Mouse (Mus musculus) neutrophil, adult 5-6 weeks (primary cell): ENCODE data around the gene Zc3h18. TPM values are rescaled to one million over a fixed set of nuclear protein-coding genes. Genes with fewer than 3 reads are reported as not detected.
A peak's percentile ranks its signal among the peaks of the same experiment; 100 is the strongest.

Experiments
- ATAC-seq: fragments of 151-379, 151-347 bp; 2 replicates; pipeline ENCODE4 v1.8.0; 2017; ENCODE audit warnings: mild to moderate bottlenecking, moderate TSS enrichment; ENCODE audit not compliant: insufficient number of reproducible peaks, poor library complexity, low FRiP score, severe bottlenecking; ENCODE audit errors: extremely low read depth
- total RNA-seq: library from RNA; stranded (forward); fragments of 200-1000 nt; gene quantifications from 2 replicates; pipeline ENCODE4 v1.2.3, GENCODE M21; 2017

Gene Zc3h18
- total RNA-seq, 1 experiment from 2014 or later: 75.5 TPM

DNA sequence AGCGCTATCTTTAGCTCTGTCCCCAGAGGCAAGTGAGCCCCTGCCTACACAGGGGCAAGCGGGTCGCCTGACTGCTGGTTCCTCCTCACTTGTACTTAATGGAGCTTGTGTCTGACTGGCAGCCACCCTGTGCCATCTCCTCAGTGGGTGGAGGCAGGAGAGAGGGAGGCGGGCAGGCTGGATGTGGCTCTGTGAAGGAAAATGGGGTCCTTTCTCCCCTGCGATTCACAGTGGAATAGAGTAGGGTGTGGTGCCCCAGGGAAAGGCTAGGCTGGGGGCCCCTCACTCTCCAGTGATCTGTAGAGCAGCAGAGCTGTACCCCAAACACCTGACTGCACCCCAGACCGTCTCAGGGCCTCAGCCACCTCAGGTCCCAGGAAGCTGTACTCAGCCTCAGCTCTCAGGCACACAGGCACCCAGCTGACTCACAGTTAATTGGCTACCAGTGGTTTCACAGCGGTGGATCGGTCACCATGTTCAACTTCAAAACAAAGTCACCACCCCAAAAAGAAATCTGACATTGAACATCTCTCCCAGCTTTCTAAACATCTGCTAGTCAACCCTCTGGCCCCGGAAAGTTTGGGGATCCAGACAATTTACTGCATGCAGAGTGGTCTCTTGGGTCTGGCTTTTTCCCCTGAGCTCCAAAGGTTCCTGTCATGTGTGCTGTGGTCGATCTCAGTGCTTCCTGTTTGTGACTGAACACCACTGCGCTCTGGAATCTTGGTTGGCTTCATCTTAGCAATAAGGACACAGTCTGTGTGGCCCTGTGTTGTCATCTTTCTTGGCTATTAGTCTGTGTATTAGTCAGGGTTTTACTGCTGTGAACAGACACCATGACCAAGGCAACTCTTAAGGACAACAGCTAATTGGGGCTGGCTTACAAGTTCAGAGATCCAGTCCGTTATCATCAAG is 31.0 kb upstream of the Zc3h18 start:
- ATAC-seq: no peak

DNA sequence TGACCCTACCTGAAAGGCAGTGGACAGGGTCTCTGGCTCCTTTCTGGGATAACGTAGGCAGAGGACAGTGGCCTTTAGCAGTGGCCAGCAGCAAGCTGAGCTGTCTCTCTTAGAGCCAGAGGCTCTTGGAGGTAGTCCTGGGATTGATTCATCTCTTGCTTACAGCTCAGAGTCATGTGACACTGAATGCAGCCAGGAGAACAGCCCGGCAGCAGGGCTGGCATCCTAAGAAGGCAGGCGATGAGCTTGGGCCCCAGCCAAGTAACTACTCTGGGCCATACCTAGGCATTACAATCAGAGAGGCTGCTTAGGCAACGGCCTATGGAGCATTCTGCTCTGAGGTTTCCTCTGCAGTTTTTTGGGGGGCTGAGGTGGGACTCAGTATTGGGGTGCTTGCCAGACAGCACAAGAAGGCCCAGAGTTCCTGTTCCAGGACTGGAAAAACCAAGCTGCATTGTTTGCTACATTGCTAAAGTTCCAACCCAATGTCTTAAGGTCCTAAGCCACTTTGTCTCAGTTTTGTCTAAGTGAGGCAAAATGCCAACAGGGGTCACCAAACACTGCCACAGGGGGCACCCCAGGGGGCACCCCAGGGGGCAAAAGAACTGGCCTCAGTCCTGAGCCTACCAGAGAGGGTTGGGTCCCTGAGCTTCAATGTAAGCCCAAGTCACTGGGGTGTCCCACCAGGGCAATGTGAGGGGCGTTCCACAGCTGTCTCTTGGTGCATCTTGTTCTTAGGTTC is 28.4 kb upstream of the Zc3h18 start:
- ATAC-seq: no peak

DNA sequence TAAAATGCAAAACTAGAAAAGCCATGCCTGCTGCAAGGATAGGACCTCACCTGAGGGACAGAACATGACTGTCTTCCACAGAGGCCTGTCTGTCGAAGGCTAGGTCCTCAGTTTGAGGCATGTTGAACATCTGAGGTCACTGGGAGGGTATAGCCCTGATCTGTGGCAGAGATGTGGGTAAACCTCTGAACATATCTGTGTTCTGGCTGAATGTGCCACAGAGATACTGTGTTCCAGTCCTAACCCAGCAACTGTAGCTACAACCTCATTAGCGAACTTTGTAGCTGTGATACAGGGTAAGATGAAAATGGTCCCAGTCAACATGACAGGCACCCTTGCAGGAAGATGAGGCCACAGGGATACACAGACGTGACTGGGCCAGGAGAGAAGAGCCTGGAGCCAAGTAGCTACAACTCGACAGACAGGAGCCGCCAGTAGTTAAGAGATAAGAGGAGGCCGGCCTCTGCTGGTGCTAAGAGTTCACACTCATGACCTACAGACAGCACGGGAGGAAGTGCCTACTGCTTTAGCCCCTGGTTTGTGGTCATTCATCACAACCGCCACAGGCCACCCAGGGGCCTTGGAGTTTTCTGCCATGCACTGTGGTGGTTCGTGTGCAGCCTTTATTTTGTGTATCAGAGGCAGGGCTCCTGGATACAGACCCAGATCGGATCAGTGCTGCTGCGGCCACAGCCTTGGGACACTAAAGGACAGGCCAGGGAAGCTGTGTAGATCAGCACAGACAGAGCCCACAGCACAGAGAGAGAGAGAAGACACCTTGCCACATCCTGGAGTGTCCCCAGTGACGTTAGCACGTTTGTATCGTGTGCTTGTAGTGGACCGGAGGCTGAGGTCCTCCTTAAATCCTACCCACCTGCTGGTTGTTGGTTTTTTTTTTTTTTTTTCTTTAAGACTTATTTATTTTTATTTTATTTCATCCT is 26.8 kb upstream of the Zc3h18 start:
- ATAC-seq: no peak

DNA sequence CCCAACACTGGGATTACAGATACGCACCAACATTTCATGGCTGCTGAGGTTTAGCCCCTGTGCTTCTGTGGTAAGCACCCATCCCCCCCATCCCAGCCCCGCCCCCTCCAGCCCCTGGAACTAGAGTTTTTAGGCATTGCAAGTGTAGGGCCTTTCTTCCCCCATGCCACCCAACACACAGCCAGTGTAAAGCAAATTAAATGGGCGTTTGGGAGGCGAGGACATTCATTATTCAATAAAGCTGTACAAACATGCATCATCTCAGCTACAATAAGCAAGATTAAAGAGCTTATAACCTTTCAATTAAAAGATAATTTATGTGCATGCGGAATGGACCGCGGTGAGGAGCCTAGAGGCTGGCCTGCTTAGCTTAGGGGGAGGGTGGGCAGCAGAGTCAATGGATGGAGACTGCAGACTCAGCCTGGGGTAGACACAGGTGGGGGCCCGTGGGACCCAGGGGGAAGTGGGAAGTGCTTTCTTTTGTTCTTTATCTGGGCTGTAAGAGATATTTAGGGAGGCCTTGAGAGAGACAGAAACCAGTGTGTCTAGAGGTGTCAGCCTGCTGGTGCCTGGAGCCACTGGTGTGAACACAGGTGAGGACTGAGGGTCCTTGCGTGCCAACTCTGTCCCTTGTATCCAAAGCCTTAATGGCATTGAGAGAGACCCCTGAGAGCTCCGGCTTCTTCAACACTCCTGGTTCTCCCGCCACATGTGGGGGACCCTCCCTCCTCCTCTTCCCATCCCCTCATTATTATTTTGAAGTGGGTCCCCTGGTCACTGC is 25.9 kb upstream of the Zc3h18 start:
- ATAC-seq: no peak

DNA sequence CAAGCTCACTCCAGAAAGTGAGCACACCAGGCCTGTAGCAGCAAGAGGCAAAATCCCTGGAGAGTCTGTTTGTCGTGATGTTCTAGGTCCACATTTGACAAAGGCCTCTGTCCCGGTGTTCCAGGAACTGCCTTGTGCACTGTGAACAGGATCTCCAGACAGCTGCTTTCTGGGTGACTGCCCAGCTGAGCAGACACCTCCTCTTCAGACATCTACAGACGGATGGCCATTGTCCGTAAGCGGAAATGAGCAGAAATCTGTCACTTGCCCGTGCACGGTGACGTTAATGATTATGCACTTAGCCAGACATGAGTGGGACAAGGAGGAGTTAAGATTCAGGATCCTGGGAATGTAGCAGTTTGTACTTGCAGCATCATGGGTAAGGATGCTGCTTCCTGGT is 22.3 kb upstream of the Zc3h18 start:
- ATAC-seq: no peak

DNA sequence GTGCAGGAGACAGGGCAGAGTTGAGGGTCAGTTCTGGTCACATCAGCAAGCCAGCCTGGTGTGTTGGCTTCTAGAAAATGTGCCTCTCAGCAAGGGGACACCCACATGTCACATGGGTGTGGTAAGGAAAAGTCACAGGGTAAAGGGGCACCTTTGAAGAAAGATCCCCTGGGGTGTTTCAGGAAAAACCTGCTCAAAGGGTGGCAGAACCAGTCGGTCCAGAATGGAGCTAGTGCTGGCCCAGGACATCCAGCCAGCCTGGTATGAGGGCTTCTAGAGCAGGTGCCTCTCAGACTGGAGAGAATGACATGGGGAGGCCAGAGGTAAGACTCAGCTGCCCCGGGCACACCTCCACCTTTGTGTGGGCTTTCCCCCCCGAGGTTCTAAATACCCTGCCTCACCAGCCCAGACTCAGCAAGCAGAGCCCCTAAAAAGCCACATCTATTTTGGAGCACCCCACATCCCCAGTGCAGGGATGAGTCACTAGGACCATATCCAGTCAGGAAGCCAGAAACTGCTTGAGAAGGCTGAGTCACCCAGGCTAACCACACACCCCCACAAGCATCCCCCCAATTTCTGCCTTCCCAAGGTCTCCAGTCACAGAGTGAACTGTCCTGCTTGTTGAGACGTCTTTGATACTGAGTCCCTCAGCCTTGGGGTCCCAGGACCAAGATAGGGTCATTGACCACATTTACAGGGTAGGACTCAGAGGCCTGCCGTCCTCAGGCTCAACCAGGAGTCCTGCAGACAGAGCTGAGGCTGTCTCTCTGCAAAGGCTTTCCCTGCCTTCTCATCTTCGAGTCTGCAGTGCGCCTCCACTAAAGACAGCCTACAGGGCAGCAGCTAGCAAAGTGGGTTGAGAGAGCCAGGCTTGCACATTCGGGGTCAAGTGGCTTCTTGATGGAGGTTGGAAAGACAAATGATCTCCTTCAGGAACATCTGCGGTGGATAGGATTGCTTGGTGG is 20.5 kb upstream of the Zc3h18 start:
- no peak for ATAC-seq

DNA sequence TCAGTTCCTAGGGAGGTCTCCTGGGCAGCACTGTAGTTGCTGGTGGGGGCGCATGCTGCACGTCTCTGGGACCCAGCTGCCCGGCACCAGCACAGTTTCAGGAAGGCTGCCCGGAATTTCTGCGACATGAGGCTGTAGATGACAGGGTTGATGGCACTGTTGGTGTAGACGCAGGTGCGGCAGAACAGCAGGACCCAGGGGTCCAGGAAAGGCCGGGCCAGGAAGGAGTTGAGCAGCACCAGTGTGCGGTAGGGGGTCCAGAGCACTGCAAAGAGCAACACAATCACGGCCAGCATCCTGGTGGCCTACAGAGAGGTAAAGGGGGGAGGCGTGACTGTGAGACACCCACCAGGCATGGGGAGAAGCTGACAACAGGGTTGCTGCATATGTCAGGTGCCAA is 19.2 kb upstream of the Zc3h18 start:
- no peak for ATAC-seq

DNA sequence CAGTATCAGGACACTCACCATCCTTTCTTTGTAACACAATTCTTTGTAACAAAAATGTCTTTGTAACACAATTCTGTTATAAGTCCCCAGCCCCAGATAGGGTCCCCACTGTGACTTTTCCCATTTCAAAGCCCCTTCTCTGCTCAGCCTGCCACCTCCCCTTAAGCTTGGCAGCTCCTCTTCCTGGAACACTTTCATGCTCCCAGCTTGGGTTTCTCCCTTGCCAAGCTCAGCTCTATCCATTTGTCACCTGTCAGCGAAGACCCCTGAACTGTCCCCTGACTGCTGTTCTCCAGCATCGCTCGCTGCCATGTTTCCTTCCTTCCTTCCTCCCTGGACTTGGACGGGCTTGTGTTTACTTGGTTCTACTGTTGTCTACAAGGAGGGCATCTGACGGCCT is 18.8 kb upstream of the Zc3h18 start:
- no peak for ATAC-seq

DNA sequence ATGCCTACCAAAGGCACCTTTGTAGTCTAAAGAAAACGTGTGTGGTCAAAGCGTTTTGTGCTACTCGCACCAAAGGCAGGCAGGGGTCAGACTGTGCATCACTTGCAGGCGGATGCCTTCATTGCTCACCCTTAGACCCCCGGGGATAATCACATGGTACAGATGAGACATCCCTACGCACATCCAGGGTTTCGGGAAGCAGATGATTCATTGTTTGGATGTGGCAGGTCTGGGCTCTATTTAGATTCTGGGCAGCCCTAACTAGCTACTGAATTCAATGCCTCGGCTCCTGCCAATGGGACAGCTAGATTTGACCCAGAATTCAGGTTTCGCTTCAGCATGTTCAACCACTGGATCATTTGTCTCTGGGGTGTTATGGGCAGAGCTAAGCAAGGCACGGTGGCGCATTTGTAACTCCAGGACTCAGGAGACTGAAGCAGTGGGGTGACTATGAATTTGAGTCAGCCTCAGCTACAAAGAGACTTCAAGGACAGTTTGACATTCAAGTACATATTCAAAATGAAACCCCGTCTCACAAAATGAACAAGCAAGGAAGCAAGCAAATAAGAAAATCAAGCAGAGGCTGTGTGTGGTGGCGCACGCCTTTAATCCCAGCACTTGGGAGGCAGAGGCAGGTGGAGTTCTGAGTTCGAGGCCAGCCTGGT is 17.2 kb upstream of the Zc3h18 start:
- ATAC-seq: no peak

DNA sequence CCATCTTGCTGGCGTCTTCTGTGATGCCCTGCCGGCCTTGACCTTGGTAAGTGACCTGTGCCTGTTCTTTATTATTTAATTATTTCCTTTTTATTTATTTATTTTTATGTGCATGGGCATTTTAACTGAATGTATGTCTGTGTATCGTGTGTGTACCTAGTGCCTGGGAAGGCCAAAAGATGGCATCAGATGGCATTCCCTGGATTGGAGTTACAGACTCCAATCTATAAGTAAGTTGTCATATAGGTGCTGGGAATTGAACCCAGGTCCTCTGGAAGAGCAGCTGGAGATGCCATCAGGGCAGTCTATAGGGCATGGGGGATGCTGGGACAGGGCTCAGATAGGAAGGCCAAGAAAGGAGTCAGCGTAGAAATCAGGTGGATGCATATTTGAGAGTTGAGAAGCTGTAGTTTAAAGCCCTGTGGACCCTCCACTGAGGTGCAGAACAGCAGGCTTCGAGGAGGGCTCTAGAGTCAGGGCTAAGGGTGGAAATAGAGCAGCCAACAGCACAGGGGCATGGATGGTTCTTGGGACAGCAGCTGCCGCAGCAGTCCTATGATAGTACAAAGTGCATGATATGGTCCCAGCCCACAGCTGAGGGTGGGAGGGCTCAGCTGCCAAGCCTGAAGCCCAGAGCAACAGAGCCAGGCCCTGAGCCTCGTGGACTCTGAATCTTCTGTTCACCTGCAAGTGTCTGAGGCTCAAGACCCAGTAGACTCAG is 15.6 kb upstream of the Zc3h18 start, which contains the start of gene Trhr2:
Trhr2 (minus strand) TSS at position 51 of the 721 bp plus-strand sequence.
- no peak for ATAC-seq

DNA sequence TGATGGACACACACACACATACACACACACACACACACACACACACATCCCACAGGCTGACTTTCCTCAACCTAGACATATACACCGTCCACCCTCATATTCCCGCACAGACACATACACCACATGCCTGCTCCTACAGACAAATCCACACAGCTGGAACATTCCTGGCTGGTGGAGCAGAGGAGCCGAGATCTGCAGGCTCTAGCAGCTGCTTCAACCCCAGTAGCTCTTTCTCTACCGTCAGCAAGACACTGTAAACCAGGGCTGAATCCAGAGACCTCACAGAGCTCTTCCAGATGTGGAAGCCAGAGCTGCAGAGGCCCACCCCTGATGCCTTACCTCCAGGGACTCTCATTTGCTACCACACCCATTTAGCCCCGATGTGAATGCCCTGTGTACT is 14.1 kb upstream of the Zc3h18 start:
- ATAC-seq: no peak

DNA sequence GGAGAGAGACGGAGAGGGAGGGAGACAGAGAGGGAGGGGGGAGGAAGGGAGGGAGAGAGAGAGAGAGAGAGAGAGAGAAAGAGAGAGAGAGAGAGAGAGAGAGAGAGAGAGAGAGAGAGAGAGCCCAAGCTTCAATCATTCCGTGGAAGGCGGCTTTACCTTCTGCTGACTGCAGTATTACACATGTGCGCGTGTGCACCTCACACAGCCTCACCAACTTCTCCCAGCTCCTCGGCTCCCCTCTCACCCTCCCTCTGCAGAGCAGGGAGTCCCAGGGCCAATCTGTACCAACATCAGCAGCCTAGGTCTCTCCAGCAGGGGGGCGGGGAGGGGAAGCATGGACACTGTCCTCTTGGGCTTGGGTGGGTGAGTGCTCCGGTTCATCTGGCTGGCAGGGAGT is 13.4 kb upstream of the Zc3h18 start:
- no peak for ATAC-seq

DNA sequence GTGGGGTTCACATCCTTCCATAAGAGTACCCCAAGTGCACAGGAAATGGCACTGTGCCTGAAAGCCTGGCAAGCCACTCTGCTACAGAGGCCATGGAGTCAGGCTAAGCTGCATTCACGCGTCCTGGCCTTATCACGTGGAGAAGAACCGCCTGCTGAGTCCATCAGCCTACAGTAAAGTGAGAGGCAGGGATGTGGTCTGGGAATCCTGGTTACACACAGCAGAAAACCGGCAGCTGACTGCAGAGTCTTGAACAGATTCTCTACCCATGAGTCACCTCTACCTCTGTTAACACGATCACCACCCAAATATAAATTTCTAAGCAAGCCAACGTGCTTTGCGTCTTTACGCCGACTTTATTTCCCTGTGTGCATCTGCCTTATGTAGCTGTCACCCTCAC is 7.9 kb upstream of the Zc3h18 start:
- ATAC-seq: no peak

DNA sequence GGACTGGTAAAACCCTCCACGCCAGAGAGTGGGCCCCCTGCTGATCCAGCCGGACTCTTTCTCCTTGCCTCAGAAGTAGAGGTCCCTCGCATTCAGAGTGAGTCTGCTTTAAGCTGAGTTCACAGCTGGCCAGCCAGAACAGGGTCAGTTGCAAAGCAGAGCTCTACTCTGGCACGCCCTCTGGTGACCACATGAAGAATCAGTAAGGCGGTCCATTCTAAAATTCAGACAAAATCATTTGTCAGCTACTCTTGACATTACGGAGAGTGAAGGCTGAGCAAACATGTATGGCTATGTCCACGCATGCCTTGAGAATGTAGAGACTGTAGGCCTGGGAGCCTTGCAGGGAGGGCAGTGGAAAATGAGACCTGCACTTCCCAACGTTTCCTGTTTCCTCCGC is 6.7 kb upstream of the Zc3h18 start:
- peak; percentile 67 for ATAC-seq

DNA sequence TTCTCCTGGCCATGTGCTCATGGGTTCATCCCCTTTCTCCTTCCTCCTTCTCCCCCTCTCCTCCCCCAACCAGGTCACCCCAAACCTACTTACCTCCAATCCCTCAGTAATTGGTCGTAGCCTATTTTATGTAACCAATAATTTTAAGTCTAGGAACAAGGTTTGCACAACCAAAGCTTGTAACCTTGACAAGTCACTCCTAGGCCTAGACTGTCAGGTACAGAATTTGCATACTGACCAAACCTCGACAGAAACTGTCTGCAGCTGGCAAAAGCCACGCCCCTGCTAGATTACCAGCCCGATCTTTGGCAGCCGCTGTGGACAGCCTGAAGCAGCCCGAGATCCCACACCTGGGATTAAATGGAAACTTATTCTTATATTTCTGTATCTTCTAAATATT is 4.7 kb upstream of the Zc3h18 start:
- no peak for ATAC-seq

DNA sequence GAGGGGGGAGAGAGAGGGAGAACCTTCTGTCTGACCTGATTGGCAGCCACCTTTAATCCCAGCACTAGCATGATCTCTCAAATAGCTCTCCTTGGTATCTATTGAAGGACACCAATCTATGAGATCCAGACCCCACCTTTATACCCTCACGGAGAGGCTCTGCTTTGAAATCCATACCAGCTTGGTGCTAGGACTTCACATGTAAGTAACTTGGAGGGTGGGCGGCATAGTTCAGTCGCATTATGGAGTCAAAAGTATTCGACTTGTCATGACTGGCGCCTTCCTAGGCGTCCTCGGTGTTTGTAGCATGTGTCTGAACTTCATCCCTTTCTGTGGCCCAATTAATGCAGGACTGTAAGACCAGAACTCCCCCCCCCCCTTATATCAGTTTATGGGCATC is 1.1 kb upstream of the Zc3h18 start:
- no peak for ATAC-seq
